Mouse (Mus musculus) kidney, postnatal 0 days (tissue): ENCODE measurements around the gene Dpf2. TPM values are rescaled to one million over a fixed set of nuclear protein-coding genes. Genes with fewer than 3 reads are reported as not detected.

Source experiments
- ATAC-seq: fragments of 200-750 bp; cut with Nextera tagmentation; replicated peaks from 2 replicates; pipeline ENCODE4 v1.8.0; 2017; ENCODE audit warnings: low read depth, moderate number of reproducible peaks, moderate TSS enrichment, moderate library complexity; ENCODE audit not compliant: low FRiP score
- DNase-seq: peaks from one replicate; pipeline ENCODE4 v3.0.0-alpha.2; 2016; ENCODE audit warnings: low spot score
- H3K27ac ChIP-seq: fragments of 300-500 bp; sonication (generic); 2 replicates; pipeline ENCODE4 v1.5.1; 2014; ENCODE audit warnings: mild to moderate bottlenecking
- H3K27me3 ChIP-seq: fragments of 300-500 bp; sonication (generic); 2 replicates; pipeline ENCODE4 v1.6.1; 2014; ENCODE audit warnings: low read length, mixed read lengths; ENCODE audit not compliant: insufficient read depth
- H3K36me3 ChIP-seq: fragments of 300-500 bp; sonication (generic); 2 replicates; pipeline ENCODE4 v1.6.1; 2014; ENCODE audit warnings: low read length, mixed read lengths; ENCODE audit not compliant: insufficient read depth
- H3K4me1 ChIP-seq: fragments of 300-500 bp; sonication (generic); replicated peaks from 2 replicates; pipeline ENCODE4 v1.6.1; 2014; ENCODE audit warnings: antibody characterized with exemption, low read length, mixed read lengths; ENCODE audit not compliant: insufficient read depth
- H3K4me2 ChIP-seq: fragments of 300-500 bp; sonication (generic); 2 replicates; pipeline ENCODE4 v1.6.1; 2014; ENCODE audit warnings: mild to moderate bottlenecking, low read length, moderate library complexity, mixed read lengths
- H3K4me3 ChIP-seq: fragments of 300-500 bp; sonication (generic); replicated peaks from 2 replicates; pipeline ENCODE4 v1.5.1; 2014; ENCODE audit warnings: low read depth, low read length
- H3K9ac ChIP-seq: fragments of 300-500 bp; sonication (generic); 2 replicates; pipeline ENCODE4 v1.6.1; 2014; ENCODE audit warnings: low read depth, low read length
- H3K9me3 ChIP-seq: fragments of 300-500 bp; sonication (generic); replicated peaks from 2 replicates; pipeline ENCODE4 v1.6.1; 2016; ENCODE audit warnings: low read length, inconsistent platforms, mixed read lengths
- CTCF ChIP-seq: IDR thresholded peaks from 2 replicates; pipeline ENCODE4 v1.5.1; 2016; ENCODE audit warnings: antibody characterized with exemption, low read depth, mild to moderate bottlenecking, moderate library complexity
- WGBS: fragments of 180-500 bp; shearing (Covaris S2); extraction: QIAGEN DNeasy Blood & Tissue Kit; methylation state at CpG from one replicate; pipeline ENCODE4 v1.1.7; 2014; 5-methylcytosine and 5-hydroxymethylcytosine counted together
- polyA plus RNA-seq: library from polyadenylated mRNA; unstranded; fragments of >200 nt; fragmentation: Nextera tagmentation; extraction: Ambion mirVana; gene quantifications from 2 replicates; pipeline ENCODE4 v1.2.1, GENCODE M21; 2015

The Dpf2 gene
- polyA plus RNA-seq, 1 experiment from 2014 or later: 109 TPM

- peaks cover 52% of the 10 kb centered on the region for H3K4me1 ChIP-seq
- no peaks in the 10 kb centered on the region for H3K27me3 ChIP-seq
- H3K4me3 ChIP-seq: peak overlapping the region; percentile 65
- H3K9me3 ChIP-seq: no peaks in the 10 kb centered on the region
- DNase-seq (peak; percentile 99), ATAC-seq (peak; percentile 60)
- H3K36me3 ChIP-seq: 0 out of 2 replicates have a peak, but pooled peaks cover 4% of the 10 kb centered on the region
- peak overlapping the region; percentile 47; the same call in 1 of the 2 replicates for H3K9ac ChIP-seq
- 3% methylated on average over 16 of the region's 16 CpGs for WGBS
- TF ChIP-seq CTCF: no peak
- H3K27ac ChIP-seq: peak overlapping the region; percentile 98
- H3K4me2 ChIP-seq: peak overlapping the region; percentile 66
These were observed 66.1 kb downstream of the Dpf2 start for GRCm38 (mm10) chr19:5846557-5847305.

Other genes starting within 250 kb of the Dpf2 start
- gene Sipa1, start 249.3 kb downstream of the Dpf2 start, polyA plus RNA-seq: 22.5 and 26.2 TPM in 2 replicates
- 35.4 and 39.8 TPM in 2 replicates for gene Map3k11, start 224.3 kb downstream of the Dpf2 start, polyA plus RNA-seq
- gene Pcnx3, start 224.1 kb downstream of the Dpf2 start, polyA plus RNA-seq: 14.8 and 15.0 TPM in 2 replicates
- gene Kcnk7, start 208.6 kb downstream of the Dpf2 start, polyA plus RNA-seq: 0.32 and 0.33 TPM in 2 replicates
- gene Ehbp1l1, start 186.7 kb downstream of the Dpf2 start, polyA plus RNA-seq: 14.3 and 15.0 TPM in 2 replicates
- gene Fam89b, start 183.4 kb downstream of the Dpf2 start, polyA plus RNA-seq: 91.0 and 92.7 TPM in 2 replicates
- 22.3 and 23.9 TPM in 2 replicates for gene Ltbp3, start 172.1 kb downstream of the Dpf2 start, polyA plus RNA-seq
- 63.5 and 65.1 TPM in 2 replicates for gene Scyl1, start 141.6 kb downstream of the Dpf2 start, polyA plus RNA-seq
- gene Frmd8, start 37.7 kb downstream of the Dpf2 start, polyA plus RNA-seq: 31.6 and 35.9 TPM in 2 replicates
- 19.9 and 24.5 TPM in 2 replicates for gene Slc25a45, start 35.2 kb downstream of the Dpf2 start, polyA plus RNA-seq
- 2.9 and 3.6 TPM in 2 replicates for gene Tigd3, start 18.9 kb downstream of the Dpf2 start, polyA plus RNA-seq
- gene Cdc42ep2, start 11.8 kb upstream of the Dpf2 start, polyA plus RNA-seq: 13.2 and 14.2 TPM in 2 replicates
- gene Pola2, start 51.2 kb upstream of the Dpf2 start, polyA plus RNA-seq: 39.8 and 40.6 TPM in 2 replicates
- gene Slc22a20, start 73.1 kb upstream of the Dpf2 start, polyA plus RNA-seq: not detected in 2 replicates
- gene Capn1, start 102.9 kb upstream of the Dpf2 start, polyA plus RNA-seq: 12.9 and 13.5 TPM in 2 replicates
- 25.0 and 26.8 TPM in 2 replicates for gene Syvn1, start 133.6 kb upstream of the Dpf2 start, polyA plus RNA-seq
- 66.2 and 69.0 TPM in 2 replicates for gene Mrpl49, start 144.8 kb upstream of the Dpf2 start, polyA plus RNA-seq
- 940 and 1,050 TPM in 2 replicates for gene Fau, start 144.8 kb upstream of the Dpf2 start, polyA plus RNA-seq
- 42.3 and 47.6 TPM in 2 replicates for gene Znhit2, start 148.2 kb upstream of the Dpf2 start, polyA plus RNA-seq
- gene Tm7sf2, start 155.4 kb upstream of the Dpf2 start, polyA plus RNA-seq: 17.0 and 19.1 TPM in 2 replicates
- gene Vps51, start 164.2 kb upstream of the Dpf2 start, polyA plus RNA-seq: 57.8 and 61.4 TPM in 2 replicates
- not detected in 2 replicates for gene Tmem262, start 167.0 kb upstream of the Dpf2 start, polyA plus RNA-seq
- gene Gm28374, start 169.2 kb upstream of the Dpf2 start, polyA plus RNA-seq: 0.70 and 0.84 TPM in 2 replicates
- gene Zfpl1, start 171.9 kb upstream of the Dpf2 start, polyA plus RNA-seq: 71.7 and 74.3 TPM in 2 replicates
- gene Cdca5, start 172.0 kb upstream of the Dpf2 start, polyA plus RNA-seq: 16.1 and 19.4 TPM in 2 replicates
- 0.17 TPM in 1 of 2 replicates, not detected in the other for gene AC131692.1, start 181.4 kb upstream of the Dpf2 start, polyA plus RNA-seq
- 0.17 TPM in 2 replicates for gene Naaladl1, start 192.8 kb upstream of the Dpf2 start, polyA plus RNA-seq
- gene Sac3d1, start 205.6 kb upstream of the Dpf2 start, polyA plus RNA-seq: 32.0 and 35.9 TPM in 2 replicates
- 26.5 and 30.0 TPM in 2 replicates for gene Snx15, start 215.3 kb upstream of the Dpf2 start, polyA plus RNA-seq
- 0.38 and 0.49 TPM in 2 replicates for gene Batf2, start 228.0 kb upstream of the Dpf2 start, polyA plus RNA-seq
- gene Arl2, start 228.5 kb upstream of the Dpf2 start, polyA plus RNA-seq: 96.1 and 103 TPM in 2 replicates